Mouse (Mus musculus) gastrocnemius, postnatal 10 days (tissue): ENCODE measurements around the gene Lgals4. TPM values are rescaled to one million over a fixed set of nuclear protein-coding genes. Genes with fewer than 3 reads are reported as not detected.

ENCODE experiments used
- DNase-seq: peaks from one replicate; pipeline ENCODE4 v3.0.0; 2021; ENCODE audit warnings: mixed read lengths
- total RNA-seq, 2 experiments: library from RNA; stranded (reverse); gene quantifications; 2 replicates each; pipeline ENCODE4 v1.2.3; 2021

The Lgals4 gene
- total RNA-seq, 2 experiments from 2014 or later, result 3.7 to 7.4 TPM

- DNase-seq, result no peak
Observed at GRCm38 (mm10) chr7:28822993-28823903, 10.4 kb upstream of the Lgals4 start.

- no peak for DNase-seq
Observed at GRCm38 (mm10) chr7:28823932-28824331, 9.7 kb upstream of the Lgals4 start.

GRCm38 (mm10) chr7:28824941-28825685, 8.5 kb upstream of the Lgals4 start, which contains the start of gene Ech1:
Gene Ech1 (plus strand): TSS chr7:28825217.
- DNase-seq, result peak; percentile 89

- DNase-seq, result peak; percentile 18
Observed at GRCm38 (mm10) chr7:28825686-28826401, 7.8 kb upstream of the Lgals4 start.

- DNase-seq, result no peak
Observed at GRCm38 (mm10) chr7:28826402-28826772, 7.3 kb upstream of the Lgals4 start.

- DNase-seq, result no peak
Observed at GRCm38 (mm10) chr7:28827338-28827737, 6.3 kb upstream of the Lgals4 start.

GRCm38 (mm10) chr7:28829821-28830220, 3.8 kb upstream of the Lgals4 start:
- no peak for DNase-seq

GRCm38 (mm10) chr7:28830981-28831380, 2.7 kb upstream of the Lgals4 start:
- DNase-seq, result no peak

GRCm38 (mm10) chr7:28831411-28832125, 2.1 kb upstream of the Lgals4 start:
- DNase-seq, result no peak

- no peak for DNase-seq
Observed at GRCm38 (mm10) chr7:28832137-28832536, 1.5 kb upstream of the Lgals4 start.

- no peak for DNase-seq
Observed at GRCm38 (mm10) chr7:28836936-28837335, 3.3 kb downstream of the Lgals4 start.

- no peak for DNase-seq
Observed at GRCm38 (mm10) chr7:28838331-28838730, 4.7 kb downstream of the Lgals4 start.

GRCm38 (mm10) chr7:28847273-28847672, 13.6 kb downstream of the Lgals4 start:
- DNase-seq, result no peak

GRCm38 (mm10) chr7:28849700-28850236, 16.1 kb downstream of the Lgals4 start:
- DNase-seq, result no peak

GRCm38 (mm10) chr7:28850642-28851041, 17.0 kb downstream of the Lgals4 start:
- no peak for DNase-seq

GRCm38 (mm10) chr7:28859953-28860352, 26.3 kb downstream of the Lgals4 start:
- no peak for DNase-seq

- no peak for DNase-seq
Observed at GRCm38 (mm10) chr7:28860898-28861297, 27.2 kb downstream of the Lgals4 start.

GRCm38 (mm10) chr7:28862817-28863499, 29.3 kb downstream of the Lgals4 start:
- DNase-seq, result no peak

- DNase-seq, result no peak
Observed at GRCm38 (mm10) chr7:28863540-28863939, 29.9 kb downstream of the Lgals4 start, which contains the start of gene Lgals7. Gene Lgals7 (plus strand): TSS chr7:28863853.

GRCm38 (mm10) chr7:28864288-28864750, 30.7 kb downstream of the Lgals4 start:
- no peak for DNase-seq
